Mouse (Mus musculus) kidney, adult 9 months (tissue): ENCODE data around the gene Cyp2f2.

Source experiments
- DNase-seq: peaks from one replicate; pipeline ENCODE4 v3.0.0; 2022

Gene Cyp2f2

GRCm38 (mm10) chr7:27156005-27156404 is 36.3 kb downstream of the Cyp2f2 start:
- DNase-seq: no peak

DNA sequence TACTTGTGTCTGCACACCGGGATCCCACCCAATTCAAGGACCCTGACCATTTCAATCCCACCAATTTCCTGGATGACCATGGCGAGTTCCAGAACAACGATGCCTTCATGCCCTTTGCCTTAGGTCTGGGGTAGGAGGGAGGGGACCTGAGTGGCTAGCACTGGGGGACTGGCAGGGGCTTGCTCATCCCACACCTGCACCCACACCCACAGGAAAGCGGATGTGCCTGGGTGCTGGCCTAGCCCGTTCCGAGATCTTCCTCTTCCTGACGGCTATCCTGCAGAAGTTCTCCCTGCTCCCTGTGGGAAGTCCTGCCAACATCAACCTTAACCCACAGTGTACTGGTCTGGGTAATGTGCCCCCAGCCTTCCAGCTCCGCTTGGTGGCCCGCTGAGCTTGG is 38.5 kb downstream of the Cyp2f2 start:
- no peak for DNase-seq

- no peak for DNase-seq
Observed at GRCm38 (mm10) chr7:27159256-27159655, 39.5 kb downstream of the Cyp2f2 start.

- DNase-seq: peak; percentile 94
Observed at GRCm38 (mm10) chr7:27159882-27160281, 40.2 kb downstream of the Cyp2f2 start.

DNA sequence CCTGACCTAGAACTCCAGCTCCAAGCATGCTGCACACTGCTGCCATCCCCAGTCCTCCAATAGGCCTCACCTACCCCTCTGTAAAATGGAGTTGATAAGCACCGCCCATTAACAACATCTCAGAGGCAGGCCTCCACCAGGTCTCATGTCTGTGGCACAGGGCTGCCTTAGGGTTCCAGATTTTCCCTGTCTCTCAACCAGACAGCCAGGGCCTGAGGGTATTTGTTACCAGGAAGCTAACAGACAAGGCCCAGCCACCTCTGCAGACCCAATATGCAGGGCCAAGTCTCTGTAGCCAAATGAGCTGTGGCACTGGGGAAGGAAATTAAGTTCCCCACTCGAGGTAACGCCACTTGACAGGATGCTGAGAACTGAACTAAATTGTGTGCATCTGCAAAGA is 41.2 kb downstream of the Cyp2f2 start:
- DNase-seq: no peak

GRCm38 (mm10) chr7:27161744-27162143 is 42.0 kb downstream of the Cyp2f2 start:
- peak; percentile 44 for DNase-seq

GRCm38 (mm10) chr7:27162780-27163449 is 43.2 kb downstream of the Cyp2f2 start:
- DNase-seq: peak; percentile 4

DNA sequence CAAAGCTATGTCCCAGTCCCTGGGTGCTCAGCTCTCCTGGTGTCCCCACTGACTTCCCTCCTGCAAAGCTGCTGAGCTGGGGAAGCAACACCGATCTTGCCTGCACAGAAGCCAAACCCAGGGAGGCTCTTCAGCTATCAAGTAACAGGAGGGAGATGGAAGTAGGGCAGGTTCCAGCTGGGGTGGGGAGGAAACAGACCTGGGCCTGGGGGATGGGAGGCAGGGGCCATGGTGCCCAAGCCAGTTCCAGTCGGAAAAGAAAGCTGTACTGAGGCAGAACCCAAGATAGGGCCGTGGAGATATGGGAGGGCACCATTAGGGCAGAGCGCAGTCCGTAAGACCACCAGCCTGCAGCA is 43.7 kb downstream of the Cyp2f2 start:
- peak; percentile 18 for DNase-seq

DNA sequence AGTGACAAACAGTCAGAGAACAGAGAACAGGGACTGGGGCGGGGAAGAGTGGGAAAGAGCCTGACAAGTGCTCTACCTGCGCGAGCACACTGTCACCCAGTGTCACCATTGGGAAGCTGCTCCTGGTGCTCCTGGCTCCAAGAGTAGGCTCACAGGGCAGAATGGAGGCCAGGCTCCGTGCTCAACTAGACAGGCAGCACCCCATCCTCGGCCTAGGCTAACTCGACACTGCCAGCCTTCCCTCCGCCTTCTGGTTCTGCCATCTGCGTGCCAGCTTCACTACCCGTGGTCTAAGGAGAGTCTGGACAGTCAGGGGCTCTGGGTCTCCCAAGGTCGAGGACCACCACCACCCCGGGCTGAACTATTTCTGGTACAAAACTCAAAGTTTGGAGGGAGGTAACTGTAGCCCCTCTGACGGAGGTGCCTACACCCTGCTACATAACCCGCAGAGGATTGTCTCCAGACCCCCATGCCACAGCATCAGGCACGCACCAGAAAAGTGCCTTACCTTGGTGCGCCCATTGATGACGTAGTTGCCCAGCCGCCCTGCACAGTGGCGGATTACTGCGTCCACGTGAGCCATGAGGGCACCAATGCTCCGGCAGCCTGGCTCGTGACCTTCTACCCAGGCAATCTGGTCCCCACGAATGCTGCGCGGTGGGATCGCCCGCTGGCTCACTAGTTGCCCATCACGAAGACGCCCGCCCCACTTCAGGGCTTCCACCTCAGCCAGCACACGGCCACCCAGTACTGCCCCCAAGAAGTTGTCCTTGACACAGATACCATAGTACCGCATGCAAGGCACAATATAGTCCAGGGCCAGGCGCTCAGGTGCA is 44.6 kb downstream of the Cyp2f2 start:
- DNase-seq: peak; percentile 49

DNA sequence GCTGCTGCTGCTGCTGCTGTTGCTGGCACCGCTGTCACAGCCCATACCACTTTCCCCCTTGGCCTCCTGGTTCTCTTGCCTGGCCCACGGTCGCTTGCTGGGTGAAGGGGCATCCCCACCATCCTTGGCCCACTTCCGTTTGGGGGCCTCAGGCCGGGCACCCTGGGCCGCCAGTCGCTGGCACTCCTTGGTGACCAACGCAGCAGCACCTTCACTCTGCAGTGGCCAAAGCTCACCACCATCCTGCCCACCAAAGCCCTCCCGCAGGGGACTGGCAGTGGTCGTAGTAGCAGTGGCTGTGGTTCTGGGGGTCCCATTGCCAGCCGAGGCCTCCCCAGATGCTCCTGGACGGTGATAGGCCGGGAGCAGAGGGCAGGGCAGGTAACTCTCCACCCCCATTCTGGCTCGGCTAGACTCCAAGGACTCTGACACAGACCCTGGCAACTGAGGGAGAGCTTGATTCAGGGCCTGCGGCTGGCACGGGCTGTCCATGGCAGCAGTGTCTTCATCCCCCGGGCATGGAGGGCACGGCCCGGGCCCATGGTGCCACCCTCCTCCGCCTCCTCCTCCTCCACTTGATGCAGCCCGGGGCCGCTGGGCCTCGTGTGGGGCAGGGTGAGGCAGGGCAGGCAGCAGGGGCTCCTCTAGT is 45.4 kb downstream of the Cyp2f2 start:
- peak; percentile 66 for DNase-seq

DNA sequence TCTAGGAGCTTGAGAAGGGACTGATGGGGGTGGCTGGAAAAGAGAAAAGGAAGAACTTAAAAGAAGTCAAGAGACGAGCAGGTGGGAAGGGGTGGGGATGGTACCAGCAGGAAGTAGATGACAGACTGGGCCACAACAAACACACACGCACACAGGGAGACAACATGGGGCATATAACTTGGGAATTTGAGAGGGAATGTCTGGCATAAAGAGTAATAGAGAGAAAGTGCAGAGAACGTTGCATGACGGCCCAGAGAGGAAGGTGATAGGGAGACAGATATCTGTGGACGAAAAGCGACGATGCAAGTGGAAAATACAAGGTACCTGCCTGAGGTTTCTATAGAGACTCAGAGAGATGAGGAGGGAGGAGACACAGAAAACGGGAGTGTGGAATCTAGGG is 46.0 kb downstream of the Cyp2f2 start:
- no peak for DNase-seq

GRCm38 (mm10) chr7:27166229-27166613 is 46.5 kb downstream of the Cyp2f2 start:
- DNase-seq: peak; percentile 94

DNA sequence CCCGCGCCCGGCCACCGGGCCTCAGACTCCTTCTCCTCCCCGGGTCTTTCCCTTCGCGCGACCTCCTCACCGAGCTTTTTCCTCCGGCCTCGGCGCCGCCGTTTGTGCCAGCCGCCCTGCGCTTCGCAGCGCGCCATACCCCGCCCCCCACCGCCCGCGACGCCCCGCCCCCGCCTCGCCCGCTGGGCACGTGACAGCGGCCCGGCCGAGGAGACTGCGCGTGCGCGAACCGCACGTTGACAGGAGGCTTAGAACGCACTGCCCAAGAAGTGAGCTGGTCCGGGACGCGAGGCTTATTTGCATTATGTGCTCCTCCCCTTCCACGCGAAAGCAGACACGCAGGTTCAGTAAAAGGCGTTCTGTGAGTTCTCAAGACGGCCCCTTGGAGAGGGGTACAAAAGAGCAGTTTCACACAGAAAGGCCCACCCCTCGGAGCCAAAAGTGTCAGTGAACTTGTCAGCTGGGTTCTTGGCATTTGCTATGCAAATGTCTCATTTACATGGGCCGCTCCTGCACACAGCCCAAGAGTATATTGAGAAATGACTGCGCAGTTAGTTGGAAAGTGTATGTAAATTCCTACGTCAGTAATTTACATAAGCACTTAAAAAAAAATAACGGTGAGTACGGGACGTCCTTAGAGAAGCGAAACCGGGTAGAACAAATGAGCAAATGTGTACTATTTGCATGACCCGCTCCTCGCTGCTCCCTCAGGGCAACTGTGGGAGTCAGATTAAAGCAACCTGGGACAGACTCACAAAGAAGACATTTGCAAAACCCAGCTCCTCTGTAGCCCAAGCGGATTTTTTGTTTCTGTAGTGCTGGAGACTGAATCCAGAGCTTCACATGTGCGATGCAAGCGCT is 47.1 kb downstream of the Cyp2f2 start, which contains the start of gene Egln2:
Egln2 (minus strand) TSS at position 189 of the 861 bp plus-strand sequence.
- peak; percentile 98 for DNase-seq

- DNase-seq: no peak
Observed at GRCm38 (mm10) chr7:27167475-27168094, 47.9 kb downstream of the Cyp2f2 start.

DNA sequence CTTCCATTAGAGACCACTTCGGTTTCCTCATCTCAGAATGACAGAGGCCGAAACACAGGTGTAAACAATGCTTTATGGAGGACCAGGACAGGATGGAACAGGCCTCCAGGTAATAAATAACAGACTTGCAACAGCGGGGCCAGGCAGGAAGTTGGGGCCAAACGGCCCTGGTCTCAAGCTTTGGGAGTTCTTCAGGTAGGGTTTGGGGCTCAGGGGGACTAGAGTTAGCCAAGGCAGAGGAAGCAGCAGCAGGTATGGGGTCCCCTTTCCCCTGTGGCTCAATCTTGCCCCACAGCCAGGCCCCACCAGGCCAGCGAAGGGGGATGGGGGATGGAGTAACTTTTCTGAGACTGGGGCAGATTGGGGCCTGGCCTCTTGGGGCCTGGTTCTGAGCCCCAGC is 48.7 kb downstream of the Cyp2f2 start:
- peak; percentile 60 for DNase-seq

DNA sequence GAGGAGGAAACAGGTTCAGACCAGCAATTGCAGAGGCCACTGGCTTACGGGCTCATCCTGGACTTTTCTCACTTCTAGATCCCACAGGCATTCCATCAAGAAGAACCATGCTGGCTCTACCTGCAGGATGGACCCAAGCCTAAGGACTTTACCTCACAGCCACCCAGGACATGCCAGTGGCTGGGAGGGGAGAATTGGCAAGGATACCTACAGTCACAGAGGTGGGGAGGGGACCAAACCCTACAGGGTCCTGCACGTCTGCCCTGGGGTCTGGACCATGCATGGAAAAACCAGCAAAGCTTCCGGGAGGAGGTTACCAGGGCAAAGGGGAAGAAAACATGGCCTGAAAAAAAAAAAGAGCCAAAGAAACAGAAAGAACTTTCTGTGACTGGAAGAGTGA is 51.3 kb downstream of the Cyp2f2 start:
- DNase-seq: no peak

DNA sequence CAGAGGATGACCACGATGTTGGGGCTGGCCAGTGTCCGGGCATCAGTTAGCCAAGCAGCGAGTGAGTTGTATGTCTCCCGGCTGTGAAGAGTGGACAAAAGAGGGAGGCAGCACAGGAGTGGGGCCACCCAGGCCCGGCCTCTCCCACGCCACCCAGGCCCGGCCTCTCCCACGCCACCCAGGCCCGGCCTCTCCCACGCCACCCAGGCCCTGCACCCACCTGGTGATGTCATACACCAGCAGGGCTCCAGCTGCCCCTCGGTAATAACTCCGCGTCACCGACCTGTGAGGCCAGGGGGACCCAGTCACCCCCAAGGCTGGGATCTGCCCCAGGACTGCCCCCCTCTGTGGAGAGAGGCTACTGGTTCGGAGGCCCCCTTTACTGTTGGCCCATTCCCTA is 54.8 kb downstream of the Cyp2f2 start:
- DNase-seq: no peak

- DNase-seq: no peak
Observed at GRCm38 (mm10) chr7:27174896-27175295, 55.2 kb downstream of the Cyp2f2 start.

GRCm38 (mm10) chr7:27177942-27178323 is 58.2 kb downstream of the Cyp2f2 start:
- DNase-seq: no peak

GRCm38 (mm10) chr7:27178324-27179216 is 58.9 kb downstream of the Cyp2f2 start, which contains the start of gene Rab4b:
Rab4b (minus strand) TSS chr7:27178896.
- DNase-seq: peak; percentile 100

DNA sequence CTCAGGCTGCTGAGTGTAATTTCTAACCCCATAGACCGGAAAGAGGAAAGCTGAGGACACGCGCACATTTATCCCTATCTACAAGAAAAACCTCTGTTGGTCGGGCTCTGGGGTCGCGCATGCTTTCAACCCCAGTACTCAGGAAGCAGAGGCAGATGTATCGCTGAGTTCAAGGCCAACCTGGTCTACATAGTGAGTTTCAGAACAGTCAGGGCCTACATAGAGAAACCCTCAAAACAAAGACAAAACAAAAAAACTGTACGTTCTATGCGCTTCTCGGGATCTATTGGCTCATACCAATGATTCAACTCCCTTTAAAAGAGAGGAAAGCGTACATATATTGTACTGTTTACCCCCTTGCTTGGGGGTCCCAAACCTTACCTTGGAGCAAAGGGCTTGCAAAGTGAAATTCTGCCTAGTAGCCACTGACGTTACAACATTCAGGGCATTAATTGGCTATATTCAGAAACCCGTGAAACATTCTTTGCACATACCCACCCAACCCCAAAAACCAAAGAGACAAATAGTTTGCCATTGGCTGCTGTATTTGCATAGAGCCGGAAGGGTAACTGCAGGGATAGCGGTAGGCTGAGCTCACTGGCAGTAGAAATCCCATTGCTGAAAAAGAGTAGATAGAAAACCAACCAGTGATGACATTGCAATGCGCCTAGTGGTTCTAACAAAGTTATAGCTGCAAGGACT is 59.7 kb downstream of the Cyp2f2 start:
- DNase-seq: no peak
